Mouse (Mus musculus): ENCODE measurements around the gene Exph5. TPM values are rescaled to one million over a fixed set of nuclear protein-coding genes. Genes with fewer than 3 reads are reported as not detected.

The Exph5 gene
- polyA plus RNA-seq (2015; fragmentation: Nextera tagmentation; extraction: Ambion mirVana) = 6.9 and 7.3 TPM in 2 replicates

DNA sequence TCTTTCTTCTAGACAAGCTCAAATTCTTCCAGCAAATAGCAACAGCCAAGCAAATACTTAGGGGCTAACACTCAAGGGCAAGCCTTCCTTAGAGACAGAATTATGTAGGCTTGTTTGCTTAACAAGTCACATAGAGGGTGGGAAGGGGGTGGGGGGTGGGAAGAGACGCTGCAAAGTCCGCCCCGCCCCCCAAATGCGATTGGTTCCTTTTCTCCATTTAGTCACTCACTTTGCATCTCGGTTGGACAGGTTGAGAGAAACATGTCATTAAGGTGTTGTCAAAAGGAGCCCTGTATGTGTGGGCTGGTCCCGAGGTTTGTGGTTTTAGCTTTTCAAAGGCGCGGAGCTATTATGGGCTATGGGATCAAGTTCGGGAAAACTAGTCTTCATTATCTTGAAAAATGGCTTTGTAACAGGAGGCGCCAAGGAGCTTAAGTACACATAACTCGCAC lies at the start of gene Exph5:
Gene Exph5 (plus strand): TSS at position 402 of the 452 bp plus-strand sequence.
- Histone ChIP-seq H3K27ac (ENCODE audit: low read length) (peak within 1 kb of the TSS; percentile 65), H3K9me3 (ENCODE audit: control insufficient read depth, low read length) (no peaks in the 10 kb centered on the region), H3K4me1 (replicated peaks; ENCODE audit: control insufficient read depth, insufficient read depth, low read length) (peaks cover 4% of the 10 kb centered on the region; the same call in 1 of the 2 replicates), H3K4me2 (ENCODE audit: low read depth, low read length) (peak within 1 kb of the TSS; percentile 68), H3K4me3 (ENCODE audit: low read length) (peak within 1 kb of the TSS; percentile 43), H3K27me3 (ENCODE audit: control insufficient read depth, insufficient read depth, low read depth, low read length) (no peaks in the 10 kb centered on the region), H3K9ac (ENCODE audit: low read length) (peak within 1 kb of the TSS; percentile 55), H3K36me3 (ENCODE audit: control insufficient read depth, insufficient read depth, low read length) (no peaks in the 10 kb centered on the region)
- ATAC-seq (ENCODE audit: low read depth) = peak; percentile 86
- 1% methylated on average over 11 of the region's 11 CpGs for WGBS

DNA sequence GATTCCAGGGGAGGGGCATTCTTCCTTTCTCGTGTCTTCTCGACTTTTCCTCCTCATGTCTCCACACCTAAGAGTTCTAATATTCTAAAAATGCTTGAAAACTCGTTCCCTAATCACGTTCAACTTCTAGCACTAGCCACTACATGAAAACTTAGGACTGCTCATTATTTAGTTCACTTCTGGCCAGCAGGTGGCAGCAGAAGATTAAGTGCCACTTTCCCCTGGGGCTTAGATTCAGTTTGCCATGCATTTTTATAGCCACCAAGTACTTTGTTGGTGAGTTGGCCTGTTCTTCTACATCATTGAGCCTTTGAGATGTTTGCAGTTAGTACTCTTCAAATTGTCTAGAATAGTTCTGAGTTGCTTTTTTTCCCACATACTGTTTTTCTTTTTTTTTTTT lies 47.1 kb upstream of the Exph5 start:
- Histone ChIP-seq H3K4me2 (ENCODE audit: low read depth, low read length) (no peak overlapping the region), H3K4me1 (replicated peaks; ENCODE audit: control insufficient read depth, insufficient read depth, low read length) (peaks cover 8% of the 10 kb centered on the region), H3K27ac (ENCODE audit: low read length) (no peak overlapping the region), H3K9me3 (ENCODE audit: control insufficient read depth, low read length) (no peaks in the 10 kb centered on the region), H3K4me3 (ENCODE audit: low read length) (no peak overlapping the region), H3K36me3 (ENCODE audit: control insufficient read depth, insufficient read depth, low read length) (no peaks in the 10 kb centered on the region), H3K9ac (ENCODE audit: low read length) (no peak overlapping the region), H3K27me3 (ENCODE audit: control insufficient read depth, insufficient read depth, low read depth, low read length) (no peaks in the 10 kb centered on the region)
- WGBS = 3% methylated on average over 4 of the region's 4 CpGs
- peak; percentile 79 for ATAC-seq (ENCODE audit: low read depth)

DNA sequence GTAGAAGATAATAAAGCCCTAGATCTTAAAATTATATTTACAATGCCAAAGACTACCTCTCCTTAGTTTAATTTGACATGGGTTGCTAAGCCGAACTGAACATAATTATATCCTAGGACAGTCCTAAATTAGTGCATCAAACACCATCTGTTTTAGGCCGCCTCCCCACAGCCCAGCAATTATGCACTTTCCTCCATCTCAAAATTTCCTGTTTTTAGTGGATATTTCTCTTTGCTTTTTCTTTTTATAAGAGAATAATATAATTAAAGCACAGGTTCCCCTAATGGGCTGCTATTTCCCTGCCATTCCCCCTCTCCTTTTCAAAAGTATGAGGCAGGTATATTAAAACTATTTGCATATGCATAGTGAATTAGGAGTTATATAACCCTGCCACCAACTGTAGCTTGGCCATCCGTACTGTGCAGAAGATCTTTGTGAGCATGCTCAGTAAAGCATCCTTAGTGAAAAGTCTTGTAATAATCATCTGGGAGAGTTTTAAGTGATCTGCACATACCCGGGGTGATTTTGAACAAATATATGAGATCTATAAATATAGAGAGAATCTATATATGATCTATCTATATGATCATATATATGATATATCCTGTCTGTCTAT lies 44.7 kb upstream of the Exph5 start:
- H3K27ac ChIP-seq (ENCODE audit: low read length) = no peak overlapping the region
- 80% methylated on average over 4 of the region's 4 CpGs for WGBS
- H3K4me1 ChIP-seq (replicated peaks; ENCODE audit: control insufficient read depth, insufficient read depth, low read length) = peaks cover 8% of the 10 kb centered on the region
- H3K9ac ChIP-seq (ENCODE audit: low read length) = no peak overlapping the region
- no peak overlapping the region for H3K4me2 ChIP-seq (ENCODE audit: low read depth, low read length)
- ATAC-seq (ENCODE audit: low read depth) = no peak
- H3K4me3 ChIP-seq (ENCODE audit: low read length) = no peak overlapping the region
- H3K9me3 ChIP-seq (ENCODE audit: control insufficient read depth, low read length) = no peaks in the 10 kb centered on the region
- H3K36me3 ChIP-seq (ENCODE audit: control insufficient read depth, insufficient read depth, low read length) = no peaks in the 10 kb centered on the region
- no peaks in the 10 kb centered on the region for H3K27me3 ChIP-seq (ENCODE audit: control insufficient read depth, insufficient read depth, low read depth, low read length)

DNA sequence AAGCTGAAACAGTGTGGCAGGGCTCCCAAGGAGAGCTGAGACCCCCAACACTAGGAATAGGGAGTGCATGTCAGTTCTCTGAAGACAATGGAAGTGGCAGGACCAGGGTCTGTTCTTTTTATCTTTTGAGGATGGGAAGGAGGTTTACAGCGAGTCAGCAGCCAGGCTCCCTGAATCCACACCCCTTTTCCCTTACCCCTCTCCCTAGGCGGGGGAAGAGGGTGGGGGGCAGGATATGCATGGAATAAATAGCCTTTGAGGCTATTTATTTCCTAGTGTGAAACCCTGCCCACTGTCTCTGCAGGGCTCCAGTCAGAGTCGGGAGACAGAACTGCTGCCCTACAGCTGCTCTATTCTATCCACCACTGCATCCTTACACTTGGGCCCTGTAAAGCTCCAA lies 43.7 kb upstream of the Exph5 start:
- peak; percentile 51; the same call in 1 of the 2 replicates for ATAC-seq (ENCODE audit: low read depth)
- no peak overlapping the region for H3K9ac ChIP-seq (ENCODE audit: low read length)
- no peak overlapping the region for H3K4me2 ChIP-seq (ENCODE audit: low read depth, low read length)
- no peaks in the 10 kb centered on the region for H3K27me3 ChIP-seq (ENCODE audit: control insufficient read depth, insufficient read depth, low read depth, low read length)
- H3K4me1 ChIP-seq (replicated peaks; ENCODE audit: control insufficient read depth, insufficient read depth, low read length) = peaks cover 8% of the 10 kb centered on the region
- WGBS = 14% methylated on average over 3 of the region's 3 CpGs
- no peak overlapping the region for H3K27ac ChIP-seq (ENCODE audit: low read length)
- no peaks in the 10 kb centered on the region for H3K9me3 ChIP-seq (ENCODE audit: control insufficient read depth, low read length)
- no peak overlapping the region for H3K4me3 ChIP-seq (ENCODE audit: low read length)
- no peaks in the 10 kb centered on the region for H3K36me3 ChIP-seq (ENCODE audit: control insufficient read depth, insufficient read depth, low read length)

DNA sequence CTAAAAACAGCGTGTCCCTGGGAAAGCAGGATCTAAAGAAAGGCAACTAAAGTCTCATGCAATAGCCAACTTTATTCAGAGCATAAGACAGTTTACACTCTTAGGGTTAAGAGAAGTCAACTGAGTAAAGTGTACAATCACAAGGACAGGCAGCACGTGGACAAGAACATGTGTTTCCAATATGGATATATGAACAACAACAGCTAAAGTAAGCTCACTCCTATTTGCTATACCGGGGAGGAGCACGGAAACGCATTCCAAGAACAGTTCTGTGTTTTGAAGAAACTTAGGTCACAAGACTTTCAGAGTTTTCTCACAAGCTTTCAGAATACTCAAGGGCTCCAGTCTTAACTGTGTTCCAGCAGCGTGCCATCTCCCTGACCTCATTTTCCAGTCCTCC lies 43.3 kb upstream of the Exph5 start:
- H3K4me1 ChIP-seq (replicated peaks; ENCODE audit: control insufficient read depth, insufficient read depth, low read length) = peaks cover 8% of the 10 kb centered on the region
- no peaks in the 10 kb centered on the region for H3K9me3 ChIP-seq (ENCODE audit: control insufficient read depth, low read length)
- ATAC-seq (ENCODE audit: low read depth) = no peak
- no peak overlapping the region for H3K4me3 ChIP-seq (ENCODE audit: low read length)
- H3K9ac ChIP-seq (ENCODE audit: low read length) = no peak overlapping the region
- H3K36me3 ChIP-seq (ENCODE audit: control insufficient read depth, insufficient read depth, low read length) = no peaks in the 10 kb centered on the region
- WGBS = 37% methylated on average over 6 of the region's 6 CpGs
- H3K4me2 ChIP-seq (ENCODE audit: low read depth, low read length) = no peak overlapping the region
- H3K27ac ChIP-seq (ENCODE audit: low read length) = no peak overlapping the region
- H3K27me3 ChIP-seq (ENCODE audit: control insufficient read depth, insufficient read depth, low read depth, low read length) = no peaks in the 10 kb centered on the region

DNA sequence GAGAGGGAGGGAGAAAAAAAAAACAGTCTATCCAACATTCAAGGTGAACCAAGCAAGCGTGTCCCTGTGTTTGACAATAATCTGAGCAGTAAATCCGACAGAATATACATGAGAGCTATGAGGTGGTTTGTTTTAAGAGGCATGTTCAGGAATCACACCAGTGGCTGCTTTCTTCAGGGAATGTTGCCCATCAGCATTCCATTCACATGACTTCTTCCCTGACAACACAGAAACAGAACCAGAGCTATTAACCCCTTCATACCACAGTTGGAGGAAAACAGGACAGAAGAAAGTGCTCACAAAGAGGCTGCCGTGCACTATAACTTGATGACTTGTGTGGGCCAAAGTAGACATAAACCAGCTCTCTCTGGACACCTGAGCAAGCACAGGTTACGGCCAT lies 37.1 kb upstream of the Exph5 start:
- peak overlapping the region; percentile 57; the same call in 1 of the 2 replicates for H3K27ac ChIP-seq (ENCODE audit: low read length)
- peaks cover 3% of the 10 kb centered on the region for H3K4me1 ChIP-seq (replicated peaks; ENCODE audit: control insufficient read depth, insufficient read depth, low read length)
- H3K36me3 ChIP-seq (ENCODE audit: control insufficient read depth, insufficient read depth, low read length) = no peaks in the 10 kb centered on the region
- H3K27me3 ChIP-seq (ENCODE audit: control insufficient read depth, insufficient read depth, low read depth, low read length) = no peaks in the 10 kb centered on the region
- 40% methylated on average over 4 of the region's 4 CpGs for WGBS
- H3K4me2 ChIP-seq (ENCODE audit: low read depth, low read length) = peak overlapping the region; percentile 32
- ATAC-seq (ENCODE audit: low read depth) = 0 out of 2 replicates have a peak, but pooled peaks have one; percentile 9
- H3K9me3 ChIP-seq (ENCODE audit: control insufficient read depth, low read length) = no peaks in the 10 kb centered on the region
- no peak overlapping the region for H3K9ac ChIP-seq (ENCODE audit: low read length)
- H3K4me3 ChIP-seq (ENCODE audit: low read length) = no peak overlapping the region

DNA sequence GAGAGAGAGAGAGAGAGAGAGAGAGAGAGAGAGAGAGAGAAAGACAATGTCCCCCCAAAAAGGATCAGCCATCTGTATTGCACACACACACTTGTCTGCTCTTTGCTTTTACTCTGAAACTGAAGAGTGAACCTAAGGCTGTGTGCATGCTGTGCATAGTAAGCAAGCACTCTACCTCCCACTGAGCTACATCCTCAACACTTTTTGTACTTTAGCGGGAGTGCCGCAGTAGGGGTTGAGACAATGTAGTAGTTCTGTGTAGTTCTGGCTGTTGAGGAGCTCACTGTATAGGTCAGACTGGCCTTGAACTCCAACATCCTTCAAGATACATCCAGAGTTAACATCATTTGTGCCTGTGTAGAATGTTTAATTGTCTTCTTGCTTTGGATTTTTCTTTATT lies 35.9 kb upstream of the Exph5 start:
- Histone ChIP-seq H3K27me3 (ENCODE audit: control insufficient read depth, insufficient read depth, low read depth, low read length) (no peaks in the 10 kb centered on the region), H3K27ac (ENCODE audit: low read length) (no peak overlapping the region), H3K9me3 (ENCODE audit: control insufficient read depth, low read length) (no peaks in the 10 kb centered on the region), H3K4me2 (ENCODE audit: low read depth, low read length) (no peak overlapping the region), H3K4me3 (ENCODE audit: low read length) (no peak overlapping the region), H3K9ac (ENCODE audit: low read length) (no peak overlapping the region), H3K4me1 (replicated peaks; ENCODE audit: control insufficient read depth, insufficient read depth, low read length) (peaks cover 3% of the 10 kb centered on the region), H3K36me3 (ENCODE audit: control insufficient read depth, insufficient read depth, low read length) (no peaks in the 10 kb centered on the region)
- WGBS = 68% methylated on average over 2 of the region's 2 CpGs
- no peak for ATAC-seq (ENCODE audit: low read depth)

DNA sequence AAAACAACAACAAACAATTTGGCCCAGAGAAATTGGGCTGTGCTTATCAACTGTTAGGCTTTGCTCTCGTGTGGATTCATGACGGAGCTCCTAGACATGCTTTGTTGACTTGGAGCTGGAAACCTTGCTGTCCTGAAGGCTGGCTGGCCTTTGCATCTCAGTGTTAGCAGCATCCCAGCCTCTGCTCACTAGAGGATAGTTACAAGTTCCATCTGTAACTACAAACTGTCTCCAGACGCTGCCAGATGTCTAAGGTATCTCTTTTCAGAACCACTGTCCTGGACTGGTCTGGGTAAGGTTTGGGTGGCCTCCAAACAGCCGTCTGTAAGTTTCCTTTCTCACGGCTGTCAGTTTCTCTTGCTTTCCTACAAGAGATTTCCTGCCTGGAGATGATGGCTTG lies 33.4 kb upstream of the Exph5 start:
- peaks cover 7% of the 10 kb centered on the region for H3K4me1 ChIP-seq (replicated peaks; ENCODE audit: control insufficient read depth, insufficient read depth, low read length)
- peak overlapping the region; percentile 71 for H3K27ac ChIP-seq (ENCODE audit: low read length)
- H3K9me3 ChIP-seq (ENCODE audit: control insufficient read depth, low read length) = no peaks in the 10 kb centered on the region
- no peak overlapping the region for H3K4me3 ChIP-seq (ENCODE audit: low read length)
- WGBS = 24% methylated on average over 5 of the region's 5 CpGs
- no peak overlapping the region for H3K4me2 ChIP-seq (ENCODE audit: low read depth, low read length)
- H3K27me3 ChIP-seq (ENCODE audit: control insufficient read depth, insufficient read depth, low read depth, low read length) = no peaks in the 10 kb centered on the region
- no peaks in the 10 kb centered on the region for H3K36me3 ChIP-seq (ENCODE audit: control insufficient read depth, insufficient read depth, low read length)
- H3K9ac ChIP-seq (ENCODE audit: low read length) = no peak overlapping the region
- ATAC-seq (ENCODE audit: low read depth) = peak; percentile 67

DNA sequence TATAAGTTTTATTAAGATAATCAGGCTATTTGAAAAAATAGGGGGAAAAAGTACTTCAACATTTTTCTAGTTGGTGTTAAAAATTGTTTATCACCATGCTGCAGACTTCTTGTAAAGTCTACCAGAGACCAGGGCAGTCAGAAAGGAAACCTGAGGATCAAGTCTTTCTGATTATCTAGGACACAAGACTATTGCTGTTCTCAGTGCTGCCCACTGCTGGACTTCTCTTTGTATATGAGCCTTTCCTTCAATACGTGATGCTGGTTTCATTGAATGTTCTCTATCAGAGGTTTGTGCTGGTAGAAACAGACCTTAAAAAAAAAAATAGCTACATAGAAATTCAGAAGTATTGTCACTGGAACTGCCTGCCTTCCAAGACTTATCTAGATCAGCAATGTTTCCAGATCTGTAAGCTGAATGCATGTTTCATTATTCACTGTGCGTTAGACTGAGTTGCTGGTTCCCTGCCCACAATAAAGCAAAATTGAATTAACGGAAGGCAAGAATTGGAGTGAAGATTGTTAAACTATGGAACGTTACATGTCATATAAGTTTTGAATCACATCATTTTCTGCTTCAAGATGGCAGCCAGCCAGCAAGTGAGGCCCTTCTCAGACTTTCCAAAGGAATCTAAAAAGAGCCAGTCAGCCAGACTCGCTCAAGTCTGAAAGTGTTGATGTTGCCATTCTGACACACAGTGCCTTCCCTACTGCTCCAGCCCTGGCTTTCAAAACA lies 32.6 kb upstream of the Exph5 start:
- peak; percentile 88 for ATAC-seq (ENCODE audit: low read depth)
- H3K9me3 ChIP-seq (ENCODE audit: control insufficient read depth, low read length) = no peaks in the 10 kb centered on the region
- H3K27me3 ChIP-seq (ENCODE audit: control insufficient read depth, insufficient read depth, low read depth, low read length) = no peaks in the 10 kb centered on the region
- H3K27ac ChIP-seq (ENCODE audit: low read length) = peak overlapping the region; percentile 71
- 45% methylated on average over 5 of the region's 5 CpGs for WGBS
- H3K4me1 ChIP-seq (replicated peaks; ENCODE audit: control insufficient read depth, insufficient read depth, low read length) = peaks cover 7% of the 10 kb centered on the region
- H3K4me3 ChIP-seq (ENCODE audit: low read length) = no peak overlapping the region
- no peak overlapping the region for H3K4me2 ChIP-seq (ENCODE audit: low read depth, low read length)
- H3K9ac ChIP-seq (ENCODE audit: low read length) = no peak overlapping the region
- H3K36me3 ChIP-seq (ENCODE audit: control insufficient read depth, insufficient read depth, low read length) = no peaks in the 10 kb centered on the region
